Mouse (Mus musculus) ovary, adult 10 weeks (tissue): Measurements from ENCODE around the gene Six4. TPM values are rescaled to one million over a fixed set of nuclear protein-coding genes. Genes with fewer than 3 reads are reported as not detected.

Experiments
- polyA plus RNA-seq: library from polyadenylated mRNA; stranded (reverse); fragments of 350-450 nt; fragmentation: Illumina TruSeq; extraction: RNeasy Lipid Tissue Mini Kit (QIAGEN cat#74804); gene quantifications from one replicate; pipeline ENCODE4 v1.2.3, GENCODE M21; 2014

Gene Six4
- 1.9 TPM for polyA plus RNA-seq

GRCm38 (mm10) chr12:73113196-73113595 is at the start of gene Six4:
Gene Six4, minus strand, starts transcription at chr12:73113456.

GRCm38 (mm10) chr12:73123093-73124041 is 10.1 kb upstream of the Six4 start, which contains the start of gene Mnat1:
Gene Mnat1, plus strand, starts transcription at chr12:73123717.

GRCm38 (mm10) chr12:73053668-73054241 is 59.5 kb downstream of the Six4 start, which contains the start of gene Six1:
Gene Six1, minus strand, starts transcription at chr12:73053887.

Other genes starting within 250 kb of the Six4 start
- not detected for gene Six6, start 173.6 kb downstream of the Six4 start, polyA plus RNA-seq
- 1.6 TPM for gene 4930447C04Rik, start 172.7 kb downstream of the Six4 start, polyA plus RNA-seq
- 0.40 TPM for gene Six1, start 59.6 kb downstream of the Six4 start, polyA plus RNA-seq
- 24.1 TPM for gene Mnat1, start 10.3 kb upstream of the Six4 start, polyA plus RNA-seq
- 30.9 TPM for gene Trmt5, start 173.3 kb upstream of the Six4 start, polyA plus RNA-seq
- gene Slc38a6, start 173.3 kb upstream of the Six4 start, polyA plus RNA-seq, result 12.5 TPM